Mouse (Mus musculus): ENCODE data around the gene Fryl.

- TF ChIP-seq CTCF (IDR thresholded peaks at IDR 0.05; ENCODE audit: borderline replicate concordance, extremely low read depth, insufficient read depth, insufficient read length) (no peak), POLR2A (IDR thresholded peaks at IDR 0.05; ENCODE audit: borderline replicate concordance, extremely low read depth, insufficient read depth, insufficient read length, poor library complexity, severe bottlenecking) (no peak)
These were observed 27.0 kb downstream of the Fryl start for GRCm38 (mm10) chr5:73229467-73229866.

All from brain, embryonic 14.5 days (tissue).